Mouse (Mus musculus) heart, postnatal 4 days (tissue): ENCODE data around the gene Rap1b. TPM values are rescaled to one million over a fixed set of nuclear protein-coding genes. Genes with fewer than 3 reads are reported as not detected.

Experiments used
- DNase-seq: peaks from one replicate; pipeline ENCODE4 v3.0.0; 2021
- total RNA-seq, 2 experiments: library from RNA; stranded (reverse); gene quantifications; 2 replicates each; pipeline ENCODE4 v1.2.3; 2021

Gene Rap1b
- total RNA-seq, 2 experiments from 2014 or later = 101 to 103 TPM

- no peak for DNase-seq
These were observed 10.3 kb upstream of the Rap1b start for GRCm38 (mm10) chr10:117856001-117856720.

GRCm38 (mm10) chr10:117852648-117853192 is 6.9 kb upstream of the Rap1b start:
- DNase-seq = no peak

GRCm38 (mm10) chr10:117848981-117849380 is 3.1 kb upstream of the Rap1b start:
- no peak for DNase-seq

DNA sequence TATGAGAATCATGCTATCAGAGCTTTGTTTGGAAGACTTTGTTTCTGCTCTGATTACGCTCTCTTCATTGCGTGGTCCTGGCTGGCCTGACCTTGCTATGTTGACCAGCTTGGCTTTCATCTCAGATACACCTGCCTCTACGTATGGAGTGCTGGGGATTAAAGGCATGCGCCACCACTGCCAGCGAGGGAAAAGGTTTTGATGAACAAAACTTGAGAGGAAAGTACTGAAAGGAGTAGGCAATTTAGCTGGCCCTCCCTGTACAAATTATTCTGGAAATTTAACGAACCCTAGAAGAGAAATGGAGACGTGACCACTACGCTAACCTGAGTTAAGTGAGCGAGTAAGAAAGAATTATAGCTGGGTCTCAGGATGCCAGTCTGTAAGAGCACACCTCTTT is 961 bp upstream of the Rap1b start:
- no peak for DNase-seq

- no peak for DNase-seq
These were observed 411 bp upstream of the Rap1b start for GRCm38 (mm10) chr10:117846260-117846632.

GRCm38 (mm10) chr10:117844782-117845596 is 846 bp downstream of the Rap1b start:
- peak; percentile 78 for DNase-seq

DNA sequence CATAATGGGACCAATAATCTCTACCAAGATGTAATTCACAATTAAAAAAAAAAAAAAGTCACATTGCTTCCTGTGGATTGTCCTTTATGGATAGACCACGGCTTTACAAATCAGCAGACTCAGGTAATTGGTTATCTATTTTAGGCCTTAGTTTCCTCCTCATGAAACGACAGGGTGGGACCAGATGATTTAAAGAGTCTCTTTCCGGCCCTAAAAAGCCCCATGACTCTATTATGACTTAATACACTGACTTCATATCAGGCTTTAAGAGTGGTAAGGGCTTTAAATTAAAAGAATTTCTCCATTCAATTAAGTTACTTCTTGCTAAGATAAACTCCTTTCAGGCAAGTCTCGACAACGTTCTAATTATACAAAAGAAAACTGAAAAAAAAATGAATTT is 1.6 kb downstream of the Rap1b start:
- DNase-seq = no peak

DNA sequence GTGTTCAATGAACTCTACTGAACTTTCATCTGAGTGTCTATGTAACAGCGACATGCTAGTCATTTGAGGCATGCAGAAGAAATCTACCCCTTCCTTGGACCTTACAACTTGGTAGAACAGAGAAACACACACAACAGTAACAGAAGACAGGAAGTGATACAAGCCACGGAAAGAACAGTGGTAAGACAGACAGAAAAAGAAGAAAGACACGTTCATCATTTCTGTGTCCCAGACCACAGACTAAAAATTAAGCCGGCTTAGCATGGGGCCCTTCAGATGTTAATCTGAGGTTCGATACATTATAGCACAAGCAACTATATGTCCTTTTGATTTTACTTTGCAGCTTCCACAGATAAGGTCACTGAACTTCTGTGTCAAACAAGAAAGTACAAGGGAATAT is 2.1 kb downstream of the Rap1b start:
- no peak for DNase-seq

GRCm38 (mm10) chr10:117841765-117842164 is 4.1 kb downstream of the Rap1b start:
- no peak for DNase-seq

- no peak for DNase-seq
These were observed 5.3 kb downstream of the Rap1b start for GRCm38 (mm10) chr10:117840431-117840995.

DNA sequence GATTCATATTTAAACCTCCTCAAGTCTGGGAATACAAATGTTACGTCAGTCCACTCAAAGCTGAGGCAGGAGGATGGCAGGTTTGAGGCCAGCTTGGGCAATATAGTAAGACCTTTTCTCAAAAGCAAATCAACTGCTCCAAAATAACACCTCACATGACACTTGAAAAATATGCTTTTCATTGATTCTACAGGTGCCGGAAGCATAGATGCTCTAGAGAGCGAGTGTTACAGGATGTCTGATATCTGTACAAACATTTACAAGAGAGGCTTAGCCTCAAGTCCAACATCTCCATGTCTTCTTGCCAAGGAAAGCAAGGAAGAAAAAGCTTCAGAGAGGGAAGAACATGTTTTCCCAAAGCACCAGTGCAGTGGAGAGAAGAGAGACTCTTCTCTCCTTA is 6.1 kb downstream of the Rap1b start:
- no peak for DNase-seq

GRCm38 (mm10) chr10:117838924-117839323 is 6.9 kb downstream of the Rap1b start:
- DNase-seq = no peak

- DNase-seq = no peak
These were observed 9.5 kb downstream of the Rap1b start for GRCm38 (mm10) chr10:117836354-117836753.

DNA sequence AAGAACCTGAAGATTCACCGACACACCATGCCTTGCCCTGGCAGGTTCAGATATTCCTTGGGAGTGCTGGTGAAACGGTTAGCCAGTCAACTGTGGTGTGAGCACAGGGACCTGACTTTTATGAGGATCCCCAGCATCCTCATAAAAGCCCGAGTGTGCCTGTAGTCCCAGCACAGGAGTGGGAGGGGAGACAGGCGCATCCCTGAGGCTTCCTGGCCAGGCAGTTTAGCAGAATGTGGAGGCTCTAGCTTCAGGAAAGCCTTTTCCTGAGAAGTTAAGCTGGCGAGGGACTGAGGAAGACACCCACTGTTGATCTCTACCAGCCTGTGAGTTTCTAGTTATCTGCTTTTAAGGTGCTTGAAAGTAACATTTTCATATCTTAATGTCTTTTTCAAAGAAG is 10.4 kb downstream of the Rap1b start:
- DNase-seq = no peak

GRCm38 (mm10) chr10:117830797-117831196 is 15.0 kb downstream of the Rap1b start:
- no peak for DNase-seq

- DNase-seq = no peak
These were observed 16.2 kb downstream of the Rap1b start for GRCm38 (mm10) chr10:117829472-117830155.

DNA sequence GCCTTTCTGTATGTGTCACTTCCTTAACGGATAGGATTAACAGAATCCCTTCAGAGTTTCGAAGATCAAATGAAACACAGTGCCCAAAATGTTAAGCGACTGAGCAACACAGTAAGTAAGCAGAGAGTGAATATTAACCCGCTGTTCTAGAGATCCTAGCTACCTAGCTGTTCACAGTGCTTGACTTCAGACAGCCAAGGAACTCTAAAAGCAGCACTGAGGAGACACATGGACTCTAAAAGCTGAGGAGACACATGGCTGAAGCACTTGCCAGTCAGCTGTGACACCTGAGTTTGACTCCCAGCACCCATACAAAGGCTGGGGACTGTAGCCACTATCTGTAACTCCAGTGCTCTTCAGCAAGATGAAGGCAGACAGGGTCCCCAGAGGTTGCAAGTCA is 16.8 kb downstream of the Rap1b start:
- no peak for DNase-seq

- DNase-seq = no peak
These were observed 17.3 kb downstream of the Rap1b start for GRCm38 (mm10) chr10:117828536-117828935.

- DNase-seq = no peak
These were observed 21.2 kb downstream of the Rap1b start for GRCm38 (mm10) chr10:117824647-117825046.

- no peak for DNase-seq
These were observed 21.7 kb downstream of the Rap1b start for GRCm38 (mm10) chr10:117824139-117824538.

GRCm38 (mm10) chr10:117823321-117823720 is 22.5 kb downstream of the Rap1b start:
- no peak for DNase-seq

DNA sequence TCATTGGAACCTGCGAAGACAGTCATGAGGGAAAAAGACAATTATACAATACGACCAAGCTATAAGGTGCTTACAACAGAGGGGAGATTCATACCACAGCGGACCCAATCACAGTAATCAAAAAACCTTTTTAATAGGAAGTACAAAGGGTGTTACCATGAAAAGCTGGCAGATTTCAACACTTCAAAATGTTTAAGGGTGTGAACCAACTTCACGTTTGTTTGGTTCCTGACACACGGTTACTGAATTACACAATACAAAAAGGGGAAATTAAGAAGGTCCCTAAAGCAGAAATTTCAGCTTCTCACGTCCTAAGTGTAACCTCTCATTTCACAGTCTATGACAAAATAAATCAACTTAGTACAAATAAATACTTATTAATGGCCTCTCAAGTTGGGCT is 27.2 kb downstream of the Rap1b start:
- no peak for DNase-seq

DNA sequence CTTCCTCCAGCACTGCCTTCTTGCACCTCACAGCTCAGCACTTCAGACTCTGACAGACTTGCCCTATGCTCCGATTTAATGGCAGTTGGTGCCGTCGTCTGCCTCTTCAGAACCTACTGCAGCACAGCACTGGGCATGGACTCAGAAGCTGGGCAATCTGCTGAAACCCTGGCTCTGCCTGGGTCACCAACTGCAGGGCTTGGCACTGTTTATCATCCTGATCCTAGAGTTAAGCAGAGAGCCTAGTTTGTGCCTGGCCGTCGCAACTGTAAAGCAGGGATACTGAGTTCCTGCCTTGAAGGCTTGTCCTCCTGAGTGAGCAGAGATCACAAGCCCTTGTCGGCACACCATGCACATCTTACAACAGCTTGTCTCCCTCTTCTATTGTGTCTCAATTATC is 29.1 kb downstream of the Rap1b start:
- no peak for DNase-seq
